Mouse (Mus musculus) neural tube, embryonic 12.5 days (tissue): ENCODE data around the gene Slc39a5. TPM values are rescaled to one million over a fixed set of nuclear protein-coding genes. Genes with fewer than 3 reads are reported as not detected.

ENCODE experiments used
- ATAC-seq: fragments of 200-750 bp; cut with Nextera tagmentation; 2 replicates; pipeline ENCODE4 v1.8.0; 2017; ENCODE audit warnings: low read depth, mild to moderate bottlenecking, moderate TSS enrichment, moderate library complexity; ENCODE audit not compliant: low FRiP score
- H3K27ac ChIP-seq: fragments of 300-500 bp; sonication (generic); 2 replicates; pipeline ENCODE4 v1.5.1; 2016
- H3K27me3 ChIP-seq: fragments of 300-500 bp; sonication (generic); replicated peaks from 2 replicates; pipeline ENCODE4 v1.6.1; 2016; ENCODE audit warnings: mild to moderate bottlenecking
- H3K36me3 ChIP-seq: fragments of 300-500 bp; sonication (generic); 2 replicates; pipeline ENCODE4 v1.6.1; 2016; ENCODE audit warnings: mild to moderate bottlenecking
- H3K4me1 ChIP-seq: fragments of 300-500 bp; sonication (generic); 2 replicates; pipeline ENCODE4 v1.6.1; 2016
- H3K4me2 ChIP-seq: fragments of 300-500 bp; sonication (generic); replicated peaks from 2 replicates; pipeline ENCODE4 v1.6.1; 2016; ENCODE audit warnings: mild to moderate bottlenecking
- H3K4me3 ChIP-seq: fragments of 300-500 bp; sonication (generic); 2 replicates; pipeline ENCODE4 v1.5.1; 2016
- H3K9ac ChIP-seq: fragments of 300-500 bp; sonication (generic); 2 replicates; pipeline ENCODE4 v1.6.1; 2016; ENCODE audit warnings: mild to moderate bottlenecking
- H3K9me3 ChIP-seq: fragments of 300-500 bp; sonication (generic); 2 replicates; pipeline ENCODE4 v1.6.1; 2016; ENCODE audit warnings: mild to moderate bottlenecking
- WGBS: fragments of 180-500 bp; shearing (Covaris S2); methylation state at CpG from one replicate; pipeline ENCODE4 v1.1.7; 2016; 5-methylcytosine and 5-hydroxymethylcytosine counted together
- polyA plus RNA-seq: library from polyadenylated mRNA; unstranded; fragments of >200 nt; fragmentation: Nextera tagmentation; extraction: Ambion mirVana; gene quantifications from 2 replicates; pipeline ENCODE4 v1.2.1, GENCODE M21; 2016

Slc39a5 gene
- not detected in 2 replicates for polyA plus RNA-seq

DNA sequence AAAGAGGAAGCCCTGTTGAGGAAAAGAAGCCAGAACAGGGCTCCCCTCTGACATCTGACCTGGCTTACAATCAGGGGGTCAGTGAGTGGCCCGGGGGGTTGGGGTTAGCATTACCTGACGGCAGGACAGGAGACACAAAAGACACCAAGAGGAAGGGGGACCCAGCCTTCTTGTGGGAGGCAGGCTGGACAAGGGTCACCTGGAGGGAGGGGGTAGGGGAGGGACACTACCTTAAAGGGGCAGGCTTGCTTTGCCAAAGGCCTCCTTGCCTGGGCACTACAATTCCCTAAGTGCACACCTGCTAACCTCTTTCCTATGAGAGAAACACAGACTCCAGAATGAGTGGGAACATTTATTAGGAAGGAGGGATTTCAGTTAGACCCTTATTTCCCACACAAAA is at the start of gene Slc39a5:
TSS of gene Slc39a5 (minus strand) at position 174 of the 400 bp plus-strand sequence.
- ATAC-seq = no peak
- 22% methylated on average over 2 of the region's 2 CpGs for WGBS
- Histone ChIP-seq H3K9ac (no peak within 1 kb of the TSS), H3K9me3 (no peaks in the 10 kb centered on the region), H3K27me3 (no peaks in the 10 kb centered on the region), H3K27ac (no peak within 1 kb of the TSS), H3K4me3 (no peak within 1 kb of the TSS), H3K36me3 (peaks cover 26% of the 10 kb centered on the region), H3K4me2 (no peak within 1 kb of the TSS), H3K4me1 (no peaks in the 10 kb centered on the region; the same call in 1 of the 2 replicates)

GRCm38 (mm10) chr10:128445407-128445806 is 44.4 kb upstream of the Slc39a5 start:
- Histone ChIP-seq H3K4me1 (no peaks in the 10 kb centered on the region), H3K36me3 (peaks cover 9% of the 10 kb centered on the region), H3K9ac (no peak overlapping the region), H3K4me3 (no peak overlapping the region), H3K4me2 (no peak overlapping the region), H3K27me3 (no peaks in the 10 kb centered on the region), H3K27ac (no peak overlapping the region), H3K9me3 (no peaks in the 10 kb centered on the region)
- 84% methylated on average over 4 of the region's 4 CpGs for WGBS
- ATAC-seq = no peak

GRCm38 (mm10) chr10:128444354-128444753 is 43.3 kb upstream of the Slc39a5 start:
- Histone ChIP-seq H3K4me1 (no peaks in the 10 kb centered on the region), H3K27ac (no peak overlapping the region), H3K9ac (no peak overlapping the region), H3K27me3 (no peaks in the 10 kb centered on the region), H3K4me3 (no peak overlapping the region), H3K4me2 (no peak overlapping the region), H3K36me3 (peaks cover 20% of the 10 kb centered on the region), H3K9me3 (no peaks in the 10 kb centered on the region)
- WGBS = 74% methylated on average over 6 of the region's 6 CpGs
- no peak for ATAC-seq

DNA sequence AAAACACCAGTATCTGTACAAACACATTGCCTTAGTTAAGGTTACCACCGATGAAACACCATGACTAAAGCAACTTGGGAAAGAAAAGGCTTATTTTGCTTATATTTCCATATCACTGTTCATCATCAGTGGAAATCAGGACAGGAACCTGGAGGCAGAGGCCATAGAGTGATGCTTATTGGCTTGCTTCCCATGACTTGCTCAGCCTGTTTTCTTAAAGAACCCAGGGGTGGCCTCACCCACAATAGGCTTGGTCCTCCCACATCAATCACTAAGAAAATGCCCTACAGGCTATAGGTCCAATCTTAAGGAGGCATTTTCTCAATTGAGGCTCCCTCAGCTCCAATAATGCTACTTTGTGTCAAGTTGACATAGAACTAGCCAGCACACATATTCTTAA is 41.7 kb upstream of the Slc39a5 start:
- no peak overlapping the region for H3K4me3 ChIP-seq
- no peaks in the 10 kb centered on the region for H3K4me1 ChIP-seq
- no peaks in the 10 kb centered on the region for H3K9me3 ChIP-seq
- H3K27me3 ChIP-seq = no peaks in the 10 kb centered on the region
- WGBS = 82% methylated on average over 1 of the region's 1 CpGs
- H3K9ac ChIP-seq = no peak overlapping the region
- no peak overlapping the region for H3K4me2 ChIP-seq
- no peak for ATAC-seq
- H3K27ac ChIP-seq = no peak overlapping the region
- peaks cover 34% of the 10 kb centered on the region for H3K36me3 ChIP-seq

- Histone ChIP-seq H3K9me3 (no peaks in the 10 kb centered on the region), H3K9ac (no peak overlapping the region), H3K27ac (no peak overlapping the region), H3K4me2 (no peak overlapping the region), H3K4me3 (no peak overlapping the region), H3K36me3 (peaks cover 45% of the 10 kb centered on the region), H3K27me3 (no peaks in the 10 kb centered on the region), H3K4me1 (no peaks in the 10 kb centered on the region)
- 89% methylated on average over 10 of the region's 10 CpGs for WGBS
- ATAC-seq = no peak
Observed at GRCm38 (mm10) chr10:128441324-128442119, 40.5 kb upstream of the Slc39a5 start.

DNA sequence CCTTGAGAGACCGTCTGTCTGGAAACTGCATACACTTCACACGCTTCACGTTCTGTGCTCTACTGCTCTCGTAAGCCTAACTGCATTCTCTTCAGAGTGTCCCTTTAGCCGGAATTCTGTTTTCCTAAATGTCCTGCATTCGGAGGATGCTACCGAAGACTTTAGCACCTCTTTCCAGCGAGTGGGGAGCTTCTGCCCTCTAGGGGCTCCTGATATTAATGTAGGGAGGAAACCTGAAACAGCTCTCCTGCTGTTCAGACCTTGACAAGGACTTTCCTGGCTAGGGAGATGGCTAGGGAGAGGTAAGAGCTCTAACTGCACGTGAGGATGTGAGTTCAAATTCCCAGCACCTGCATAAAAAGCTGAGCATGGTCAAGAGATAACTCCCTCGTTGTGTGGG is 39.4 kb upstream of the Slc39a5 start:
- Histone ChIP-seq H3K9me3 (no peaks in the 10 kb centered on the region), H3K4me2 (no peak overlapping the region), H3K4me1 (no peaks in the 10 kb centered on the region), H3K9ac (no peak overlapping the region), H3K4me3 (no peak overlapping the region), H3K36me3 (peaks cover 56% of the 10 kb centered on the region), H3K27me3 (no peaks in the 10 kb centered on the region), H3K27ac (no peak overlapping the region)
- WGBS = 69% methylated on average over 10 of the region's 10 CpGs
- no peak for ATAC-seq

DNA sequence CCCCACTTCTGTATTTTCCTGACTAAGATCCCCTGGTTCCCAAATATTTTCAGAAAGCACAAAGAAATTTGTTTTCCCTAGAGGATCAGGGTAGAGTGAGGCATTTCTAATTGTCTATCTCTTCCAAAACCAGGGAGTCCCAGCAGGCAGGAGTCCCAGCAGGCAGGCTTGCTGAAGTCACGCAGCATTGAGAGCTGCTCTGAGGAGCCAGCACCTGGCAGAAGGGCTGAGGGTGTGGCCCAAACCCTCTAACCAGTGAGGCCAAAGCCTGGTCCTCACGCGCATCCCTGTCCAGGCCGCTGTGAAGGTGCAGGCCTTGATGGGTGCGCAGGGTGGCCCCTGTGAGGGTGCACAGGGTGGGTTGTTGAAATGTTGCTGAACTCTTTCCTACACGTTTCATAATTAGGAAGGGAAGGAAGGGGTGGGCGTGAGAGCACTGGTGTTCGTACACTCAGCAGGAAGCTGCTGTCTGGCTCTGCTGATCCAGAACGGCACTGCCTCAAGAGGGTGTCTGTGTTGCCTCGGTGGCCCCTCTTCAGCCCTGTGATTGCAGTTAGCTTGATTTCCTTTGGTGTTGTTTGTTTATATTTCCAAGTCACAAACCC is 37.7 kb upstream of the Slc39a5 start:
- Histone ChIP-seq H3K4me1 (no peaks in the 10 kb centered on the region), H3K4me3 (no peak overlapping the region), H3K36me3 (peaks cover 68% of the 10 kb centered on the region), H3K27me3 (no peaks in the 10 kb centered on the region), H3K4me2 (no peak overlapping the region), H3K9me3 (no peaks in the 10 kb centered on the region), H3K9ac (no peak overlapping the region), H3K27ac (no peak overlapping the region)
- WGBS = 77% methylated on average over 10 of the region's 10 CpGs
- ATAC-seq = no peak

DNA sequence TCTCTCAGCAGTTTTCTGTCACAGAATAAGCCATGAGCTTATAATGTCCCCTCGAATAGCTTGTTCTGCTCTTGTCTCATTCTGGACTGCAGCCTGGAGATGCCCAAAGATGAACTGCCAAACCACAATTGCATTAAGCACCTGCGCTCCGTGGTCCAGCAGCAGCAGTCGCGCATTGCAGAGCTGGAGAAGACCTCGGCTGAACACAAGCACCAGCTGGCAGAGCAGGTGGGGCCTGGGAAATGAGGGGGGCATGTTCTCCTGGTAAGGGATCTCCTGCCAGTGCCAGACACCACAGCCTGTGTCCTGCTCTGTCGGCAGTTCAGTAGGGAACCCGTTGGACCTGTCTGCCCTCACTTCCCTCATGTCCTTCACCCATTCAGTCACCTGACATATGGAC is 35.3 kb upstream of the Slc39a5 start:
- Histone ChIP-seq H3K4me2 (no peak overlapping the region), H3K9ac (no peak overlapping the region), H3K27ac (no peak overlapping the region), H3K27me3 (no peaks in the 10 kb centered on the region), H3K4me1 (no peaks in the 10 kb centered on the region), H3K4me3 (no peak overlapping the region), H3K36me3 (peaks cover 76% of the 10 kb centered on the region), H3K9me3 (no peaks in the 10 kb centered on the region)
- WGBS = 96% methylated on average over 8 of the region's 8 CpGs
- no peak for ATAC-seq

- Histone ChIP-seq H3K27ac (no peak overlapping the region), H3K27me3 (no peaks in the 10 kb centered on the region), H3K9me3 (no peaks in the 10 kb centered on the region), H3K4me3 (no peak overlapping the region), H3K4me1 (no peaks in the 10 kb centered on the region), H3K9ac (no peak overlapping the region), H3K4me2 (no peak overlapping the region), H3K36me3 (peaks cover 77% of the 10 kb centered on the region)
- WGBS = 89% methylated on average over 5 of the region's 5 CpGs
- no peak for ATAC-seq
Observed at GRCm38 (mm10) chr10:128435873-128436272, 34.8 kb upstream of the Slc39a5 start.

DNA sequence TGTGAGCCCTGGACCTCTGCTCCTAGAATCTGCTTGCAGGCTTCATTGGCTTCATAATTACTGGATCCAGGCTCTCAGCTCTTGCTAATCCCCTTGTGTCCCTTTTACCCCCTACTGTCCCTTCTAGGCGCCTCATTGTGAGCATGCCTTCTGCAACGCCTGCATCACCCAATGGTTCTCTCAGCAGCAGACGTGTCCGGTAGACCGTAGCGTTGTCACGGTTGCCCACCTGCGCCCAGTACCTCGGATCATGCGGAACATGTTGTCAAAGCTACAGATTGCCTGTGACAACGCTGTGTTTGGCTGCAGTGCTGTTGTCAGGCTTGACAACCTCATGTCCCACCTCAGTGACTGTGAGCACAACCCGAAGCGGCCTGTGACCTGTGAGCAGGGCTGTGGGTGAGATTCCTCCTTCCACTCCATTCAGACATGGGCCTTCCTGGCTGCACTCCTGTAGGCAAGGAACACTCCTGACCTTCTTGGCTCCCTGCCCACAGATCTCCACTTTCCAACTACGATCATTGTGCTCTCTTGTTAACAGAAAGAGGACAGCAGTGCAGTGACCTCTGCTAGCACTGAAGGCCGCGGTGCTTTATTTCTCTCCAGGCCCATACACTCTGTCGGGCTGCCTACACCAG is 34.3 kb upstream of the Slc39a5 start:
- Histone ChIP-seq H3K27ac (no peak overlapping the region), H3K4me1 (no peaks in the 10 kb centered on the region), H3K4me3 (no peak overlapping the region), H3K9ac (no peak overlapping the region), H3K4me2 (no peak overlapping the region), H3K36me3 (peaks cover 78% of the 10 kb centered on the region), H3K9me3 (no peaks in the 10 kb centered on the region), H3K27me3 (no peaks in the 10 kb centered on the region)
- WGBS = 90% methylated on average over 17 of the region's 17 CpGs
- ATAC-seq = no peak

GRCm38 (mm10) chr10:128434681-128435080 is 33.7 kb upstream of the Slc39a5 start:
- no peaks in the 10 kb centered on the region for H3K4me1 ChIP-seq
- H3K4me2 ChIP-seq = no peak overlapping the region
- H3K4me3 ChIP-seq = no peak overlapping the region
- no peak overlapping the region for H3K27ac ChIP-seq
- no peaks in the 10 kb centered on the region for H3K9me3 ChIP-seq
- WGBS = 91% methylated on average over 10 of the region's 10 CpGs
- ATAC-seq = no peak
- no peaks in the 10 kb centered on the region for H3K27me3 ChIP-seq
- peaks cover 77% of the 10 kb centered on the region for H3K36me3 ChIP-seq
- no peak overlapping the region for H3K9ac ChIP-seq

GRCm38 (mm10) chr10:128433417-128433816 is 32.4 kb upstream of the Slc39a5 start:
- Histone ChIP-seq H3K9ac (no peak overlapping the region), H3K27me3 (no peaks in the 10 kb centered on the region), H3K4me3 (no peak overlapping the region), H3K4me2 (no peak overlapping the region), H3K36me3 (peaks cover 79% of the 10 kb centered on the region), H3K27ac (no peak overlapping the region), H3K4me1 (no peaks in the 10 kb centered on the region), H3K9me3 (no peaks in the 10 kb centered on the region)
- 100% methylated on average over 2 of the region's 2 CpGs for WGBS
- no peak for ATAC-seq
